Mouse (Mus musculus): ENCODE results near the gene Wnt9b.

The Wnt9b gene

DNA sequence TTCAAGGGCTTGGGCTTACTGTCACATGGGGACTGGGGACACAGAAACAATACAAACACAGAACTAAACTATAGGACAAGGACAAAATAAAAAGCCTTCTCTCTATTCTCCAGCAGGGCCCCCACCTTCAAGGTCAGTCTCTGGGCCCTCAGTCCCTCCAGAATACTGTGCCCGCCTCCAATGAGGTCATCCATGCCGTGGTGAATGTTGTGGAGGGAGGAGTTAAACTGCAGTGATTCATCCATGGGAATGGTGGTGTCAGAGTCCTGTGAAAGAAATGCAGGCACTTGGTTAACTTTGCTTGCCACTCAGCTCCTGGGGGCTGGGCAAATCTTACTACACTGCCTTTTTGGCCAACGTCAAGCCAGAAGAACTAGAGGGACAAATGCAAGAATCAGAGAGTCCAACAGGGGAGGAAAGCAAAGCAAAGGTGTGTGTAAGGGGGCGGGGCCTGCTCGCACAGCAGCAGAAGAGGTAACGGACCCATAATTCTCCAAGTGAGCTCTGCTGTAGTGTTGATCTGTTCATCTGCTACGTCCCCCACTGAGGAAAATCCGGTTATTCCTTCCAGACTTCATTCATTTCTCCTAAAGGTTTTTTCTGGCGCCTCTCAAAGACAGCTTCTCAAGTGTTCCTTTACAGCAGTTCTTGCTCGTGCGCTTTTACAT, 65.8 kb downstream of the Wnt9b start:
- no peak for DNase-seq (ENCODE audit: low spot score)
